Mouse (Mus musculus) adrenal gland, postnatal 10 days (tissue): Measurements from ENCODE around the gene Apmap. TPM values are rescaled to one million over a fixed set of nuclear protein-coding genes. Genes with fewer than 3 reads are reported as not detected.
A peak's percentile ranks its signal among the peaks of the same experiment; 100 is the strongest.
"Not testable (repeated sequence)": the region's sequence is repeated elsewhere in the genome, so short reads cannot be mapped to it uniquely, and the experiment has no call there.

Experiments
- DNase-seq: peaks from one replicate; pipeline ENCODE4 v3.0.0; 2021; ENCODE audit warnings: mixed read lengths
- total RNA-seq, 2 experiments: library from RNA; stranded (reverse); gene quantifications; 2 replicates each; pipeline ENCODE4 v1.2.3; 2021

Apmap gene
- total RNA-seq, 2 experiments from 2014 or later: 145 to 167 TPM

- DNase-seq: no peak
These were observed 15.6 kb upstream of the Apmap start for GRCm38 (mm10) chr2:150623957-150624356.

DNA sequence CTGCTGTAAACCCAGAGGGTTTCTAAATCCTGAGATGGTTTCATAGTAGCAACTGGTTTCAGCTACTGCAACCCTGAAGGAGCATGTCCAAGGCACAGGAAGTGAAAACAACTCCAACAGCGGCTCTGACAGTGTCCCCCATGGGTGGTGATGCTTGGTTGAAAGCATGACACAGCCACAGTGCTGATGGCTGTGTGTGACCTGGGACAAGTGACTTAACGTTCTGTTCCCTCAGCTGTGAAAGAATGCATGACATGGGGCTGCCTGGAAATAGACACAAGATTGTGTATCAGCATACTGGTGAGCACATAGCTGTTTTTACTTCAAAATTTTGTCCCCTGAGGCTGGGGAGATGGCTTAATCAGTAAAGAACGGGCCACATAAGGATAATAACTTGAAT, 13.3 kb upstream of the Apmap start:
- DNase-seq: no peak

GRCm38 (mm10) chr2:150610097-150610496, 1.7 kb upstream of the Apmap start:
- no peak for DNase-seq

GRCm38 (mm10) chr2:150608872-150609560, 649 bp upstream of the Apmap start:
- DNase-seq: peak; percentile 70

GRCm38 (mm10) chr2:150607086-150607485, 1.3 kb downstream of the Apmap start:
- DNase-seq: no peak

DNA sequence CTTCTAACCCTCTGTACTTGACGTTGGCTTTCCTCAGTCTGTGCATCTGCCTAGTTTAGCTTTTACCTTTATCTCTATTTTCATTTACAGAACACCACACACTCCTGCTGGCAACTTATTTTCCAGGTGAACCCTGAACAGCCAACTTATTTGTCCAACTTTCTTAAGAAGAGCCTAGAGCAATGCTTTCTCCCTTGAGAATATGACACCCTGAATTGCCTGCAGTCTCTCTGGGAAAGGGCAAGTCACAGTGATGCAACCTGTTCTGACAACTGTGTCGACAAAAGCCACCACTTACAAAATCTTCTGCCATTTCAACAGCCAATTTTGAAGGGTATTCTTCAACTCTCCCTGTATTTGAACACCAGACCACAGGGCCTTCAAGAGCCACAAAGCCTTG, 3.6 kb downstream of the Apmap start:
- DNase-seq: peak; percentile 13

DNA sequence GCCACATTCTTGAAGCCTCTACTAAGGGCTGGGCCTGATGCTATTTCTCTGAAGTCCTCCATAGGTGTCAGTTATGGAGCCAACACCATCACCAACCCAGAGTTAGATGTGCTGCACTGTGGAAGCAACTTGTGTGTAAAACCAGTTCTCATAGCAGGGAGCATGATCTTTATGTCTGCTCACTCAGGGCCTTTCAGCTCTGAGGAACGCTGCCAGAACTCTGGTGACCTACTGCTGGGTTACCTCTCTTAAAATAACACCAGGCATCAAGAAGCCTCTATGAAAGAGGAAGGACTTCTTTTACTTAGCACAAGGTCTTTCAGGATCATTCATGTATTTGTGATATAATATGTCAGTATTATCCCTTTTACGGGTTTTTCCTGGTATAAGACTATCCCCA, 6.2 kb downstream of the Apmap start:
- DNase-seq: peak; percentile 42

GRCm38 (mm10) chr2:150600263-150600662, 8.1 kb downstream of the Apmap start:
- DNase-seq: peak; percentile 60

DNA sequence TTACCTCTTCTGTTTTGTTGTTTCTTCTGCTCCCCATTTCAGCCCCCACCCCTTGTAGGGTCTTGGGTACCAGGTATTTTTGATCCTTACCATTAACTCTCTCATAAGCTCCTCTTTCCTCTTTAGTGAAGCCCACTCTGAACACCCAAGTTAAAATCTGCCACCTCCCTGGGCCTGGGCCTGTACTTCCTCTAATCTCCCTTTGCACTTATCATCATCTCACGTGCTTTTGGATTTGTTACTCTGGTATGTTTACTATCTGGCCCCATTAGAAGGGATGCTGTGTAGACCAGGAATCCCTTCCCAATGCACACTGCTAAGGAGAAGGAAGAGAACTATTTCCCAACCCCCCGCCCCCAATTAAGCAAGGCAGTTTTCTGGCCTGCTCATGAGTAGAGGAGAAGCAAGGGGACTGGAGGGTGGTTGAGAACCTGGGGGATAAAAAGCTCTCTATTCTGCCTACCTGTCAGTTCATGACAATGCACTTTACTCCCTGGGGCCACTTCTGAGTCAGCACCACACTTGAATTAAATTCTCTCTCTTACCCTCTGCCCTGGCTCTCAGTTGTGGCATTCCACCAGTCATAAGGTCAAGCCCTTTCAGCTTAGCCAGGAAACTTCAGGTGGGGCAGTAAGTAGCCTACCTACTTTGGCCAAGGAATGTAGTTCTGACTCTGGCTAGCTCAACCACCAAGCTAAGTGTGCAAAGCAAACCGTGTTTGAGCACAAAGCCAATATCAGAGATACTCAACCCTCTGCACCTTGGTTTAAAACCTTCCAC, 12.8 kb downstream of the Apmap start:
- DNase-seq: no peak

DNA sequence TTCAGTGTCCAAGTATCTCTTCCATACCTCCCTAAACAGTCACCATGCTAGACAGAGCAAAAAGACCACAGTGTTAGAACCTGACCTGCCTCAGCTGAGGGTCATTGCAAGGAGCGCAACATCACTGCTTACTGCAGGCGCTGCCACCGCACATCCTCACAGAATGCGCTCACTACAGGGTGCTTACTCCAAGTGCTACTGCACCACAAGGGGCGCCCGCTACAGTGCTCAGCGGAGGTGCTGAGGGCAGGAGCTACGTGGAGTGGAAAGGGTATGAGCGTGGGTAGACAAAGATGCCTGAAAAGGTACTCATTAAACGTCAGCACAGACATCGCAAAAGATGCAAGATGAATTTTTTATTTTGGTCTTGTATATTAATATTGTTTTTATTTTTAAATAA, 19.3 kb downstream of the Apmap start:
- no peak for DNase-seq

DNA sequence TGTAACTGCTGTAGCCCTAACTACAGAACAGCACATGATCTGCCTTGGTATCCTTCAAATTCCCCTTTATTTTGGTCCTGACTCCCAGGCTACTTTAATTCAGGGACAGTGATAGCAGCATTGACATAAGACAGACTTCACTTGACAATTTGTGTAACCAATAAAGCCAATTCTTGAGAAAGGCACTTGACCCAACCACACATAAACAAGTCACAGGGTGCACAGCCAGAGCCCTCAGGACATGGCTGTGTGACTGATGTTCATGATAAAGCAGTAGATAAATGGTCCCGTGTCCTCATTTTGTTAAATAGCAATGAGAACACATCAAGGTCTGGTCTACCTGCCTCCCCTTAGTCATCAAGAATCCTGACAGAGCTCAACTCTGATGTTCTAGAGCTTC, 28.7 kb downstream of the Apmap start:
- no peak for DNase-seq

DNA sequence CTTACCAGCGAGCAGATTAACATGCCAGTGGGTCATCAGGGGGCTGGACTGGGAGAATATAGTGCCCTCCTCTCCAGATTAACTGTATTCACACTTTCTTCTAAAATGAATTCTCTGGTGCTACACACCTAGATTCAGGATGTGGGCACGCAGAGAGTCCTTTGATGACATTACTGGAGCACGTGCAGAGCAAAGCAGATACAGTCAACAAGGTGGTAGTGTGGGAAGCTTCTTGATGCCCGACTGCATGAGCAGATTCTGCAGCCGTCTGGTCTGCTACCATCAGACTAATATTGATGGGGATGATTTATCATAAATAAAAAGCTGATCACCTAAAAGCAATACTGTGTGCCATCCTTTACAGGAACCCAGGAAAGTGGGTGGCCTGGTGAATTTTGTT, 29.8 kb downstream of the Apmap start:
- DNase-seq: no peak

- no peak for DNase-seq
These were observed 32.1 kb downstream of the Apmap start for GRCm38 (mm10) chr2:150576256-150576655.

DNA sequence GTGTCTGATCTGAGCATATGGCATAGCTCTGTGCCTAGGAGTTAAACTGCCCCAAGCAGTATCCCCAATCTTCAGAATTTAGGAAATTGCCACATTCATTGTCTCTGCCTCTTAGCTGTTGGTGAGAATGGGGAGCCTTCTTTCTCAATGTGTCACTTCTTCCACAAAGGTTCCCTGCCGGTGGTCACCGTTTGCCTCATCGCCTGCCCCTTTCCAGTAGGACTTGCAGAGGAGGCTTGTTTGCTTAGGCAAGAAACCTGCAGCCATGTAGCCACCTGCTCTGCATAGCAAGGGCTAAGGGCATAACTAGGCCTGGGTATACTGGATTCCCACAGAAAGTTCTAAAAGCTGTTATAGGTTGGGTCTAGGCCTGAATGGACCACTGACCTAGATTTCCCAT, 35.9 kb downstream of the Apmap start:
- no peak for DNase-seq

GRCm38 (mm10) chr2:150570761-150571160, 37.6 kb downstream of the Apmap start:
- DNase-seq: no peak

DNA sequence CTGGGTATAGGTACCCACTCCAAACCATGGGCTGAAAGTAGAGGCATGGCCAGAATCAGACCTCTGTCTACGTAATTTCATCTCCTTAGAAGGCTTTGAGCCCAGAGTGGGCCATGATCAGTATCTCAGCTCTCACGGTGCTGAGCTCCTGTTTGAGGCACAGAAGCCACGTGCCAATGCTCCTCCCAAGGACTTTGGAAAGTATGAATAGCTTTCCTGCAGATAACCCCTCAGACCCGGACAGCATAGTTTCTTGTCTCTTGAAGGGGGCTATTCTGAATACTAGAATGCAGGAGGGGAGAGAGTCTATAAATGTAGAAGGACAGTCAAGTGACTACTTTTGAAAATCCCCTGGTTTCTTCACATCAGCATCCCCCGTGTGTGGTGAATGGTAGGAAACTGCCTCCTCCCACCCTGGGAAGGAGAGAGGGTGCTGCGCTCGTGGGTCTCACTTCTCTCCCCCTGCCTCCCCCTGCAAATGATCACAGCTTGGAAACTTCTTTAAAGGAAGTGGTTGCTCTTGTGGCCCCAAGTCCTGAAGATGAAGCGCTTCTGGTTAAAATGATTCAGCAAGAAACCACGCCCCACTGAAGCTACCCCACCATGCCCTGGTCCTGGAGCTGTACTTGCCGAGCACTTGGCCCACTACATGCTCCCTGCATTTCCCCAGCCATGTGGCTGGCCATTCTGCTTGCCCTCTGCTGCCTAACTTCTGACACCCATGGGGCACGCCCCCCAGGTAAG, 38.3 kb downstream of the Apmap start, which contains the start of gene Cst7:
Gene Cst7 (plus strand): TSS at position 569 of the 744 bp plus-strand sequence.
- DNase-seq: no peak

- DNase-seq: no peak
These were observed 41.3 kb downstream of the Apmap start for GRCm38 (mm10) chr2:150567051-150567450.

GRCm38 (mm10) chr2:150558568-150558967, 49.8 kb downstream of the Apmap start:
- peak; percentile 41 for DNase-seq

DNA sequence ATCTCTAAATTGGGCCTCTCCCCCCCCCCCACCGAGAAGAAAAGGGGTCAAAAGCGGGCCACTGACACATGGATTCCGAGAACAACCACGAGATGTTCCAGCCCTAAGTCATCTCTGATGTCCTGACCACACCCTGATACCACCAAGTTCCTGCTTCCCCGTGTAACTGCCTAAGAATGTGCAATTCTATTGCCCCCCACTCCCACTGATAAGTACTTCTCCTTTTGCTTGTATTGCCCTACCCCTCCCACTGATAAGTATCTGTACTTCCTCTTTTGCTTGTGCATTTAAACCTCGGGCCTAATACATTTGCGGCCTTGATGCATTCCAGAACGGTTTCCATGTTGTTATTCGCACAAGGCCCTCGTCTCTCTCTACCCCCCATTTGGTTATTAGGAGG, 58.8 kb downstream of the Apmap start:
- not testable (repeated sequence) for DNase-seq
